Mouse (Mus musculus) liver, embryonic 11.5 days (tissue): Measurements from ENCODE around the gene Prokr2. TPM values are rescaled to one million over a fixed set of nuclear protein-coding genes. Genes with fewer than 3 reads are reported as not detected.
A peak's percentile ranks its signal among the peaks of the same experiment; 100 is the strongest.
"Not testable (repeated sequence)": the region's sequence is repeated elsewhere in the genome, so short reads cannot be mapped to it uniquely, and the experiment has no call there.

Experiments used
- ATAC-seq: fragments of 200-750 bp; cut with Nextera tagmentation; replicated peaks from 2 replicates; pipeline ENCODE4 v1.8.0; 2017; ENCODE audit warnings: moderate number of reproducible peaks, mild to moderate bottlenecking, moderate TSS enrichment, moderate library complexity; ENCODE audit not compliant: low FRiP score
- DNase-seq: peaks from one replicate; pipeline ENCODE4 v3.0.0-alpha.2; 2017; ENCODE audit warnings: low spot score
- H3K27ac ChIP-seq: fragments of 300-500 bp; sonication (generic); 2 replicates; pipeline ENCODE4 v1.5.1; 2014; ENCODE audit warnings: mild to moderate bottlenecking, low read depth, low read length, control low read depth
- H3K27me3 ChIP-seq: fragments of 300-500 bp; sonication (generic); replicated peaks from 2 replicates; pipeline ENCODE4 v1.6.1; 2014; ENCODE audit warnings: low read length, mixed read lengths; ENCODE audit not compliant: control insufficient read depth, insufficient read depth
- H3K36me3 ChIP-seq: fragments of 300-500 bp; sonication (generic); 2 replicates; pipeline ENCODE4 v1.6.1; 2014; ENCODE audit warnings: mild to moderate bottlenecking, low read length, moderate library complexity, mixed read lengths; ENCODE audit not compliant: control insufficient read depth, insufficient read depth
- H3K4me1 ChIP-seq: fragments of 300-500 bp; sonication (generic); replicated peaks from 2 replicates; pipeline ENCODE4 v1.6.1; 2014; ENCODE audit warnings: low read length, mixed read lengths; ENCODE audit not compliant: control insufficient read depth, insufficient read depth
- H3K4me2 ChIP-seq: fragments of 300-500 bp; sonication (generic); 2 replicates; pipeline ENCODE4 v1.6.1; 2014; ENCODE audit warnings: mild to moderate bottlenecking, control low read depth, moderate library complexity
- H3K4me3 ChIP-seq: fragments of 300-500 bp; sonication (generic); 2 replicates; pipeline ENCODE4 v1.5.1; 2014; ENCODE audit warnings: low read depth, low read length, control low read depth
- H3K9ac ChIP-seq: fragments of 300-500 bp; sonication (generic); 2 replicates; pipeline ENCODE4 v1.6.1; 2014; ENCODE audit warnings: low read depth, low read length, control low read depth
- H3K9me3 ChIP-seq: fragments of 300-500 bp; sonication (generic); 2 replicates; pipeline ENCODE4 v1.6.1; 2016; ENCODE audit warnings: low read length, inconsistent platforms, mixed read lengths; ENCODE audit not compliant: control insufficient read depth
- WGBS: fragments of 180-500 bp; shearing (Covaris S2); extraction: QIAGEN DNeasy Blood & Tissue Kit; methylation state at CpG from one replicate; pipeline ENCODE4 v1.1.7; 2014; 5-methylcytosine and 5-hydroxymethylcytosine counted together
- polyA plus RNA-seq: library from polyadenylated mRNA; unstranded; fragments of >200 nt; fragmentation: Nextera tagmentation; extraction: Ambion mirVana; gene quantifications from 2 replicates; pipeline ENCODE4 v1.2.1, GENCODE M21; 2014

Prokr2 gene
- polyA plus RNA-seq, 1 experiment from 2014 or later = 2.6 TPM

DNA sequence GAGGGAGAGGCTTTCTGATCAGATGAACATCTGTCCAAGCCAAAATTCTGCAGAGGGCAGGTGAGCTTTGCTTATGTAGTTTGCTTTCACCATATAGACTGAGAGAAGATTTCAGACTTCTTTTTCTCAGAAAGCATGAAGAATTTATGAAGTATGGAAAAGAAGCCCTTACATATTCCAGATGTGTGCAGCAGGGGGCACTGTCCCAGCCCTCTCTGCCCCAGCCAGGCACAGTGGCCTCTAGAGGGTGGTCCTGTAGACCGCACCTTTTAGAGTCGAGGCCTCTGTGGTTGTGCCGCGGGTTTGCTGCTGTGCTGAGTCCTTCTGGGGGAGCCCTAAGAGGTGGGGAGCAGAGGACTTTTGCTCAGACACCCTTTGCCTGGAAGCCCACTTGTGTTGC lies 79.3 kb downstream of the Prokr2 start:
- 46% methylated on average over 4 of the region's 4 CpGs for WGBS
- DNase-seq = no peak
- no peak overlapping the region for H3K4me2 ChIP-seq
- ATAC-seq = no peak; the same call in 1 of the 2 replicates
- no peak overlapping the region for H3K4me3 ChIP-seq
- peaks cover 13% of the 10 kb centered on the region; the same call in 1 of the 2 replicates for H3K4me1 ChIP-seq
- no peak overlapping the region for H3K27ac ChIP-seq
- H3K9ac ChIP-seq = no peak overlapping the region
- H3K27me3 ChIP-seq = no peaks in the 10 kb centered on the region
- peaks cover 13% of the 10 kb centered on the region; the same call in 1 of the 2 replicates for H3K36me3 ChIP-seq
- no peaks in the 10 kb centered on the region for H3K9me3 ChIP-seq

DNA sequence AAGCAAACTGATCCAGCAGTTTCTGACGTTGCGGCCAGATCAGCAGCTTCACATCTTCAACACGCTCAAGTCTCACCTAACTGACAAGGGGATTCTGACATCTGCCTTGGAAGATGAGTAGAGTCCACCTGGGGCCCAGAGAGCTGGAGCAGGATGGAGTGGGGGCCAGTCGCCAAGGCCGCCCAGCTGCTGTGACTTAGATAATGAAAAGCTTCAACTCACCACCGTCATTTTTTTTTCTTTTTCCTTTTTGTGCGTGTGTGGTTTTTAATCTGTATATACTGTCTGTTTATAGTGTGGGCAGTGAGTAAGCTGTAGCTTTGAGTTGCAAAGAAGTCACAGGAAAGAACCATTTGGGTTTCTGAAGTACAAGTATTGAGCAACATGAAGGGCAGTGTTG lies 80.1 kb downstream of the Prokr2 start:
- Histone ChIP-seq H3K27ac (no peak overlapping the region), H3K9ac (no peak overlapping the region), H3K4me3 (no peak overlapping the region), H3K4me2 (no peak overlapping the region), H3K4me1 (peaks cover 13% of the 10 kb centered on the region; the same call in 1 of the 2 replicates), H3K27me3 (no peaks in the 10 kb centered on the region), H3K9me3 (no peaks in the 10 kb centered on the region), H3K36me3 (peaks cover 16% of the 10 kb centered on the region; the same call in 1 of the 2 replicates)
- DNase-seq = no peak
- 59% methylated on average over 7 of the region's 7 CpGs for WGBS
- peak; percentile 69 for ATAC-seq

DNA sequence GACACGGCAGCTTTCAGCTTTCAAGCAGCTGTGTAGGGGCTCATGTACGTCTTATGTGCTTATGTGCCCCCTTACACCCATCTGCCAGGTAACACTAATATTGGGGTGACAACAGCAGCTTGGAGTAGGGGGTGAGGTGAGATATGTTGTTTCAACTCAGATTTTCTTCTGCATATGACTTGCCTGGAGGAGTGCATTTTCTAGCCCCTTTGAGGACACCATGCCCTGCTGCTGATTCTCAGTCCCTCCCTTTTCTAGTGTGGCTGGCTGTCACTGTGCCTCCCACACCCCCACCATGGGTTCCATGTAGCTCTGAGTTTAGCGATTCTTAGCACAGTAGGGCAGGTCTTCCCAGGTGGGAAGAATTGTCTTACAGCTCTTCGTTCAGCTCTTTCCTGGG lies 83.8 kb downstream of the Prokr2 start:
- Histone ChIP-seq H3K9me3 (no peaks in the 10 kb centered on the region), H3K4me2 (no peak overlapping the region), H3K4me3 (no peak overlapping the region), H3K27me3 (no peaks in the 10 kb centered on the region), H3K9ac (no peak overlapping the region), H3K27ac (no peak overlapping the region), H3K4me1 (0 out of 2 replicates have a peak, but pooled peaks cover 11% of the 10 kb centered on the region), H3K36me3 (peaks cover 22% of the 10 kb centered on the region; the same call in 1 of the 2 replicates)
- WGBS = 92% methylated on average over 4 of the region's 4 CpGs
- ATAC-seq (no peak), DNase-seq (no peak)

DNA sequence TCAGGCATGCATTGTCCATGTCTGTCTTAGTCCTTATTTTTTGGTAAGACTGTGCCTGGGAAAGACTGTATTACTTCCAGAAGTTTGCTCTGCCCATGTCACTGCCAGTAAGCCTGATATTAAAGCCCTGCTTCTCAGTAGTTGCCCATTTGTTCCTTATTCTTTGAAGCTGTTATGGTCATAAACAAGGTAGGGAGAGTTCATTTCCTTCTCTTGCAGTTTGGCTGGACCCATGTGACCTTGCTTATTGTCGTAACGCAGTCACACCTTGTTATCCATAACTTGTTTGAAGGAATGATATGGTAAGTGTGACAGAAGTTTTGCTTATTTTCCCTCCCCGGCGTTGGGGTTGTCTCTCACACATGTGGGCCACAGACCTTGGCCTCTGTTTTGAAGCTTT lies 87.0 kb downstream of the Prokr2 start:
- no peaks in the 10 kb centered on the region for H3K27me3 ChIP-seq
- 95% methylated on average over 4 of the region's 4 CpGs for WGBS
- ATAC-seq (no peak), DNase-seq (no peak)
- peaks cover 12% of the 10 kb centered on the region; the same call in 1 of the 2 replicates for H3K36me3 ChIP-seq
- no peak overlapping the region for H3K4me2 ChIP-seq
- H3K4me3 ChIP-seq = no peak overlapping the region
- 0 out of 2 replicates have a peak, but pooled peaks cover 2% of the 10 kb centered on the region for H3K4me1 ChIP-seq
- no peak overlapping the region for H3K27ac ChIP-seq
- no peak overlapping the region for H3K9ac ChIP-seq
- H3K9me3 ChIP-seq = no peaks in the 10 kb centered on the region

DNA sequence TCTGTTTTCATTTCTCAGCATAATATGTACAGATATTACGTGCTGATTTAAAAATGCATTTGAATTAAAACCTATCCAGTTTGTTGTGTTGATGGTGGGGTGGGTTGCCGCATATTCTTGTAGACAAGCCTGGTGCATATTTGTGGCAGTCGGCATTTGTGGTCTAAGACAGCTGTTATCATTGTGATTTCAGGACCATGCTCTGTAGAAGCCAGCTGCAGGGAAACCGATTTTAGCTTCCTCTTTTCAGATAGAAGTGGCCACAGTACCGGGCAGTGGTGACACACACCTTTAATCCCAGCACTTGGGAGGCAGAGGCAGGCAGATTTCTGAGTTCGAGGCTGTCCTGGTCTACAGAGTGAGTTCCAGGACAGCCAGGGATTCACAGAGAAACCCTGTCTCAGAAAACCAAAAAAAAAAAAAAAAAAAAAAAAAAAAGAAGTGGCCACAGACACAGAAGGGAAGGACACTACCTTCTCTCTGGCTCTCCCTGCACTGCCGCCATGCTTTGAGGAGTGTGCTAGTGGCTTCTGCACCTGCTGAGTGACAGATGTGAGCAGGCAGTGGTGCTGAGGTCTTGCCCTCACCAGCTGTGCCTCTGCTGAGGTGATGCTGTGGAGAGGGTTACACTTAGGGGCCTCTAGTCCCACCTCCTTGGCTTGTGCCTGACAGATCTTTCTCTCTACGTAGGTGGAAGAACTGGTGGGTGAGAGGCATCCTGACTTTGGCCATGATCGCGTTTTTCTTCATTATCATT lies 91.4 kb downstream of the Prokr2 start:
- Histone ChIP-seq H3K27me3 (no peaks in the 10 kb centered on the region), H3K9me3 (no peaks in the 10 kb centered on the region), H3K36me3 (peaks cover 7% of the 10 kb centered on the region; the same call in 1 of the 2 replicates), H3K4me2 (no peak overlapping the region), H3K4me3 (no peak overlapping the region), H3K9ac (no peak overlapping the region), H3K27ac (no peak overlapping the region), H3K4me1 (peaks cover 26% of the 10 kb centered on the region)
- ATAC-seq (no peak), DNase-seq (no peak)
- WGBS = 69% methylated on average over 10 of the region's 10 CpGs

DNA sequence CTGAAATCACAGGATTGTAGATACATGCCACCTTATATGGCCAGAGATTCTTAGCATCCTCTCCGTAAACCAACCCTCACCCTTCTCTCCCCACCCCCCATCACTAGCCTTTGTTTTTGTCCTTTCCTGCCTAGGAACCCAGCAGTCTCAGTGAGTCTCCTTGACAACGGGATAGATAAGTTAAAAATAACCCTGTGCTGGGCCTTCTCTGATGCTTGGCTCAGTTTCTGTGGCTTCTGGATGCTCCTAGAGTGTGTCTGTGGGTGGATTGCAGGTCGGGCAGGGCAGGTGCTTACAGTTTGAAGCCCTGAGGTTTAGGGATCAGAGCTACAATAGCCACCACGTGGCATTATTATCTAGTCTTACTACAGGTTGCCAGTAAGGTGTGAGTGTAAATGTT lies 93.2 kb downstream of the Prokr2 start:
- 18% methylated on average over 4 of the region's 4 CpGs for WGBS
- no peak for DNase-seq
- no peak overlapping the region for H3K4me2 ChIP-seq

DNA sequence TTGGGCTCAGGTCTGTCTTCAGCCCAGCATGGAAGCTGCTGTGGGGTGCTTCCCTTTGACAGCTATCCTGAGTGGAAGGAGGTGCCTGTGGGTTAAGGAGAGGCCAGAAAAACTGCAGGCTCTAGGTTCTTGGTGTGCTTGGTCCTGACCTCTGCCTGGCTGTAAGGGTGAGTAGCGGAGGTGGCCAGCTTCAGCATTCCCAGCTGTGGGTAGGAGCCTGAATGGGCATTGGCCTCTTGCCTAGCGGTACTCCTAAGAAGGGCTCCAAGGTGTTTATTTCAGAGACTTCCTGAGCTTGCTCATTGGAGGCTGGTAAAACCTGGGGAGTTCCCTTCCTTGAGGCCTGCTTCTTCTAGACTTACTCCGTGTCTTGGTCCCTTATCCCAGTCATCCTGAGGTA lies 94.0 kb downstream of the Prokr2 start:
- Histone ChIP-seq H3K9ac (no peak overlapping the region), H3K4me1 (peaks cover 26% of the 10 kb centered on the region), H3K4me3 (no peak overlapping the region), H3K36me3 (no peaks in the 10 kb centered on the region; the same call in 1 of the 2 replicates), H3K4me2 (no peak overlapping the region), H3K27ac (no peak overlapping the region), H3K9me3 (no peaks in the 10 kb centered on the region), H3K27me3 (no peaks in the 10 kb centered on the region)
- no peak for DNase-seq
- ATAC-seq = no peak
- 83% methylated on average over 3 of the region's 3 CpGs for WGBS

More for the DNA sequence above, 93.2 kb downstream of the Prokr2 start:
- Histone ChIP-seq H3K4me1 (peaks cover 26% of the 10 kb centered on the region), H3K27me3 (no peaks in the 10 kb centered on the region), H3K9ac (no peak overlapping the region), H3K9me3 (no peaks in the 10 kb centered on the region), H3K36me3 (no peaks in the 10 kb centered on the region; the same call in 1 of the 2 replicates), H3K27ac (no peak overlapping the region), H3K4me3 (no peak overlapping the region)
- no peak for ATAC-seq

DNA sequence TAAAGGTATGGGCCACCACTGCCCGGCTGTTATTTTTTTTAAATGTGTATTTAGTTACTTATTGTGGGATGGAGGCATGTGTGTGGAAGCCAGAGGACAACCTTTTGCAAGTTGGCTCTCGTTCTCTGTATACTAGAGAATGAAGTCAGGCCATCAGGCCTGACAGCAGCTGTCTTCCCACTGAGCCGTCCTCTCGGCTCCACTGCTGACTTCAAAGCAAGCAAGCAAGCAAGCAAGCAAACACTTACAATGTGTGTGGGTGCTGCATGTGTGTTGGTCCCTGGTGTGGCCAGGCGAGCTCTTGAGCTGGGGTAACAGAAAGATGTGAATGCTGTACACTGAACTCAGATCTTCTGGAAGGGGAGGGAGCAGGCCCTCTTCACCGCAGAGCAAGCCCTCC lies 94.4 kb downstream of the Prokr2 start:
- H3K27ac ChIP-seq = no peak overlapping the region
- H3K36me3 ChIP-seq = no peaks in the 10 kb centered on the region; the same call in 1 of the 2 replicates
- ATAC-seq (no peak), DNase-seq (no peak)
- no peak overlapping the region for H3K4me3 ChIP-seq
- WGBS = 77% methylated on average over 6 of the region's 6 CpGs
- H3K4me1 ChIP-seq = peaks cover 26% of the 10 kb centered on the region
- H3K4me2 ChIP-seq = no peak overlapping the region
- H3K27me3 ChIP-seq = no peaks in the 10 kb centered on the region
- no peaks in the 10 kb centered on the region for H3K9me3 ChIP-seq
- H3K9ac ChIP-seq = no peak overlapping the region

DNA sequence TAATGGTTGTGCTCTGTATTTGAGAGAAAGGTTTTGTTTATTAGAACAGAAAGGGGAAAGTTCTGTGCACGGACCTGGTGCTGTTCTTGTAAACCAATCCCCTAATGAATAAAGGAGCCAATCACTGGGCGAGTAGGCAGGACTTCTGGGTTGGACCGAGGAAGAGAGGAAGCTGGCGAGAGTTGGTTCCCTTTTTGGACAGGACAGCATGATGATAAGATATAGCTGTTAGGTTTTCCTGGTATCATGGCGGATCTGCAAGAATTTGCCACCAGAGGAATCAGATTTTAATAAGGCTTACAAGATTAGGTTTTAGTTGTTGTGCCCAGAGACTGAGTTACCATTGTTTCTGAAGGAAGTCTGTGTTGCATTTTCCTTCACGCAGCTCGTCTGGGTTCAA lies 96.0 kb downstream of the Prokr2 start:
- H3K4me3 ChIP-seq, H3K4me2 ChIP-seq, DNase-seq, ATAC-seq, H3K36me3 ChIP-seq, H3K27me3 ChIP-seq, H3K9me3 ChIP-seq, H3K27ac ChIP-seq, H3K9ac ChIP-seq: not testable (repeated sequence)
- H3K4me1 ChIP-seq = peaks cover 37% of the 10 kb centered on the region
- 38% methylated on average over 5 of the region's 7 CpGs for WGBS
